Mouse (Mus musculus): ENCODE data around the gene Focad. TPM values are rescaled to one million over a fixed set of nuclear protein-coding genes. Genes with fewer than 3 reads are reported as not detected.
A peak's percentile ranks its signal among the peaks of the same experiment; 100 is the strongest.

Gene Focad
- polyA plus RNA-seq, 1 experiment from 2014 or later, result 8.6 TPM

DNA sequence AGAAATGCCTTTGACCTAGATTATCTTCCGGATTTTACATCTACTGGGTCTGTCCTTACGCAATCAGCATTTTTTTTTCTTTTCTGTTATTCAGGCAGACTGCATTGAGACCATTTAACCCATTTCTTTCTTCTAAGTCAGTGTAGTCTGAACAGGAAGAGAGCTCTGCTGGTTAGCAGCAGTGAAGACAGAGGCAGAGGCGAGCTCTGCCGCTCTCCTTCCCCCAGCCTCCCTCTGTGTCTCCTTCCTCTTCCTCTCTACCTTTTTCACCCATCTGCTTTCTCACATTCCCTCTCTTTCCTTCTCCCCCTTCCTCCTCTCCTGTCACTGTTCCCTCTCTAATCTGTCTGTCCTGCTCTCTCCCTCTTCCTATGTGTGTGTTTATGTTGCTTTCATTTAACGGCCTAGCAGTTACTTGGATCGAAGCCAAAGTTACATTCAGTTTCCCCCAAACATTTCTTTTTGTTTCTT lies 181.2 kb downstream of the Focad start:
- Histone ChIP-seq H3K4me1 (peaks cover 19% of the 10 kb centered on the region), H3K9me3 (no peaks in the 10 kb centered on the region), H3K4me2 (peak overlapping the region; percentile 38), H3K4me3 (no peak overlapping the region), H3K27ac (replicated peaks) (peak overlapping the region; percentile 42), H3K9ac (no peak overlapping the region), H3K36me3 (no peaks in the 10 kb centered on the region), H3K27me3 (replicated peaks) (no peaks in the 10 kb centered on the region)
- ATAC-seq (ENCODE audit: extremely low read depth, insufficient number of reproducible peaks, low FRiP score, low TSS enrichment), result no peak
- 47% methylated on average over 6 of the region's 6 CpGs for WGBS

GRCm38 (mm10) chr4:88276058-88276734 lies 181.8 kb downstream of the Focad start:
- H3K36me3 ChIP-seq, result no peaks in the 10 kb centered on the region
- H3K9me3 ChIP-seq, result no peaks in the 10 kb centered on the region
- no peak overlapping the region for H3K4me3 ChIP-seq
- H3K27me3 ChIP-seq (replicated peaks), result no peaks in the 10 kb centered on the region
- 78% methylated on average over 4 of the region's 4 CpGs for WGBS
- peak overlapping the region; percentile 42 for H3K27ac ChIP-seq (replicated peaks)
- no peak overlapping the region for H3K9ac ChIP-seq
- peaks cover 16% of the 10 kb centered on the region for H3K4me1 ChIP-seq
- ATAC-seq (ENCODE audit: extremely low read depth, insufficient number of reproducible peaks, low FRiP score, low TSS enrichment), result no peak
- no peak overlapping the region for H3K4me2 ChIP-seq

DNA sequence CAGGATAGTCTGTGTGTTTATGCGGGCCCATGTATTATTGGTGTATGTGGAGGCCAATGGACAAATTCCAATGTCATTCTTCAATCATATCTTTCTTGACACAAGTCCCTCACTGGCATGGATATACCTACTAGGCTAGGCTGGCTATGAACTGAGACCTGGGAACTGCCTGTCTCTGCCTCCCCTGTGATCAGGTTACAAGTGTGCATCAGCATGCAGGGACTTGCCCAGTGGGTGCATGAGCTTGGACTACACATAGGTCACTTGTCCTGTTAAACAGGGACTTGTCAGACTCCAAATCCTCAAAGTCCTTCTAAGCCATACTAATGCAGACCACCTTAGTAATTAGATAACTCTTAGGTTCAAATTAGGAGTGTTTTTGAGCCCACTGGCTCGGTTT lies 184.1 kb downstream of the Focad start:
- peaks cover 12% of the 10 kb centered on the region for H3K4me1 ChIP-seq
- H3K9me3 ChIP-seq, result no peaks in the 10 kb centered on the region
- no peak overlapping the region for H3K4me3 ChIP-seq
- 91% methylated on average over 2 of the region's 2 CpGs for WGBS
- no peak overlapping the region for H3K9ac ChIP-seq
- H3K27me3 ChIP-seq (replicated peaks), result no peaks in the 10 kb centered on the region
- H3K4me2 ChIP-seq, result no peak overlapping the region
- H3K36me3 ChIP-seq, result no peaks in the 10 kb centered on the region
- ATAC-seq (ENCODE audit: extremely low read depth, insufficient number of reproducible peaks, low FRiP score, low TSS enrichment), result no peak
- no peak overlapping the region for H3K27ac ChIP-seq (replicated peaks)

DNA sequence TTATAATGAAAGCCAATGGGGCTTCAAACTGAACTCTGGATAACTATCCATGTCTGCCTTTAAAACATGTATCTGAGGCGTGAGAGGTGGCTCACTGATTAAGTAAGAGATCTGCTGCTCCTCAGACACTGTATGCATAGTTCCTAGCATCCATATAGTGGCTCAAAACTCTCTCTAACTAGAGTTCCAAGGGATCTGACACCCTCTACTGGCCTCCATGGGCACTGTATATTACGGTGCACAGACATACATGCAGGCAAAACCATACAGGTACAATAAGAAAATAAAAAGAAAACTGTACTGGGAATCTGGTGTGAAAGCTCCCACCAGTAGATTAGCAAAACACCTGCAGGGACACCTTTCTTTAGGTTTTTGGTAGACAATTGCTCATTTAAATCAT lies 186.1 kb downstream of the Focad start:
- Histone ChIP-seq H3K4me2 (no peak overlapping the region), H3K9ac (no peak overlapping the region), H3K36me3 (no peaks in the 10 kb centered on the region), H3K27ac (replicated peaks) (no peak overlapping the region), H3K4me1 (peaks cover 8% of the 10 kb centered on the region), H3K27me3 (replicated peaks) (no peaks in the 10 kb centered on the region), H3K4me3 (no peak overlapping the region), H3K9me3 (no peaks in the 10 kb centered on the region)
- ATAC-seq (ENCODE audit: extremely low read depth, insufficient number of reproducible peaks, low FRiP score, low TSS enrichment), result no peak
- WGBS, result 93% methylated on average over 2 of the region's 2 CpGs

DNA sequence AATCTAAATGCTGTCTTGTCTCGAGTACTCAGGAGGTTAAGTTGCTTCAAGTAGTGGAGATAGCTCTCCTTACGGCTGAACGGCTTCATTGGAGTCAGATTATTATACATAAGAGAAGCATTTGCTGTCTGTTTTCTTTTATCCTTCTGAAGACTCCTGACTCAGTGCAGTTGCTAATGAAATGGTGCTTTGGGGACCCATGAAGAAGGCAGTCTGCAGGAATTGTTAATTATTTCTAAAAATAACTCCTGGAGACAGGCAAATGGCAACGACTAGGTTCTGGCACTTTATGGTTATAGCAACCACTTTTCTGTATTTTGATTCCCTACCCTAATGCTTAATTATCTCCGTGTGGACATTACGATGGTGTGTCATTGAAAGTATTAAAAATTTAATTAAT lies 201.1 kb downstream of the Focad start:
- Histone ChIP-seq H3K4me1 (peaks cover 5% of the 10 kb centered on the region; the same call in 1 of the 2 replicates), H3K9ac (no peak overlapping the region), H3K36me3 (no peaks in the 10 kb centered on the region), H3K4me2 (no peak overlapping the region), H3K27ac (replicated peaks) (no peak overlapping the region), H3K4me3 (no peak overlapping the region), H3K9me3 (no peaks in the 10 kb centered on the region), H3K27me3 (replicated peaks) (no peaks in the 10 kb centered on the region)
- no peak for ATAC-seq (ENCODE audit: extremely low read depth, insufficient number of reproducible peaks, low FRiP score, low TSS enrichment)
- 60% methylated on average over 6 of the region's 6 CpGs for WGBS

GRCm38 (mm10) chr4:88299551-88299950 lies 205.1 kb downstream of the Focad start:
- Histone ChIP-seq H3K27me3 (replicated peaks) (no peaks in the 10 kb centered on the region), H3K9ac (no peak overlapping the region), H3K4me1 (peaks cover 5% of the 10 kb centered on the region; the same call in 1 of the 2 replicates), H3K27ac (replicated peaks) (no peak overlapping the region), H3K4me3 (no peak overlapping the region), H3K4me2 (no peak overlapping the region), H3K9me3 (no peaks in the 10 kb centered on the region), H3K36me3 (no peaks in the 10 kb centered on the region)
- ATAC-seq (ENCODE audit: extremely low read depth, insufficient number of reproducible peaks, low FRiP score, low TSS enrichment), result no peak
- WGBS, result 83% methylated on average over 3 of the region's 3 CpGs

- ATAC-seq (ENCODE audit: extremely low read depth, insufficient number of reproducible peaks, low FRiP score, low TSS enrichment), result no peak
- Histone ChIP-seq H3K27me3 (replicated peaks) (no peaks in the 10 kb centered on the region), H3K9me3 (no peaks in the 10 kb centered on the region), H3K27ac (replicated peaks) (no peak overlapping the region), H3K4me2 (no peak overlapping the region), H3K9ac (no peak overlapping the region), H3K4me3 (no peak overlapping the region), H3K36me3 (no peaks in the 10 kb centered on the region), H3K4me1 (no peaks in the 10 kb centered on the region)
- WGBS, result 75% methylated on average over 6 of the region's 6 CpGs
Observed at GRCm38 (mm10) chr4:88300832-88301621, 206.6 kb downstream of the Focad start.

DNA sequence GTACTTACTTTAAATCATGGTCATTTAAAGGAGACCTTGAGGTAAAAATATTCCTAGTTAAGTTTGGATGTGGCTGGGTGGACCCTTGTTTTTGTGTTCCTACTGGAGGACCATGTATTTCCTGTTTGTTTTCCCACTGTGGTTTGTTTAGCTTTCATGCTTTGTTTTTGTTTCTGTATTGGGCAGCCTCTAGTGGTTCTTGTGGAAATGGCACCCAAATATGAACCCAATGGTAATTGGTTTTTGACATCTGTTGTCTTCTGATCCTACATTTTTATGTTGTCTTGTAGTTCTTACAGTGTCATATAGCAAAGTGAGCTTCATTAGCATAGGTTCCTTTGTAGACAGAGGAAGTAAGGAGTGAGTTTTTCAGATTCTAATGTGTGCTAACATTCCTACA lies 207.9 kb downstream of the Focad start:
- Histone ChIP-seq H3K4me1 (no peaks in the 10 kb centered on the region), H3K9ac (no peak overlapping the region), H3K4me2 (no peak overlapping the region), H3K27me3 (replicated peaks) (no peaks in the 10 kb centered on the region), H3K36me3 (no peaks in the 10 kb centered on the region), H3K4me3 (no peak overlapping the region), H3K9me3 (no peaks in the 10 kb centered on the region), H3K27ac (replicated peaks) (no peak overlapping the region)
- ATAC-seq (ENCODE audit: extremely low read depth, insufficient number of reproducible peaks, low FRiP score, low TSS enrichment), result no peak

- no peaks in the 10 kb centered on the region for H3K9me3 ChIP-seq
- no peaks in the 10 kb centered on the region for H3K36me3 ChIP-seq
- no peak overlapping the region for H3K27ac ChIP-seq (replicated peaks)
- H3K4me1 ChIP-seq, result peaks cover 6% of the 10 kb centered on the region; the same call in 1 of the 2 replicates
- 48% methylated on average over 3 of the region's 3 CpGs for WGBS
- H3K4me2 ChIP-seq, result no peak overlapping the region
- no peak overlapping the region for H3K9ac ChIP-seq
- H3K4me3 ChIP-seq, result no peak overlapping the region
- ATAC-seq (ENCODE audit: extremely low read depth, insufficient number of reproducible peaks, low FRiP score, low TSS enrichment), result no peak
- H3K27me3 ChIP-seq (replicated peaks), result no peaks in the 10 kb centered on the region
Observed at GRCm38 (mm10) chr4:88307691-88308090, 213.3 kb downstream of the Focad start.

DNA sequence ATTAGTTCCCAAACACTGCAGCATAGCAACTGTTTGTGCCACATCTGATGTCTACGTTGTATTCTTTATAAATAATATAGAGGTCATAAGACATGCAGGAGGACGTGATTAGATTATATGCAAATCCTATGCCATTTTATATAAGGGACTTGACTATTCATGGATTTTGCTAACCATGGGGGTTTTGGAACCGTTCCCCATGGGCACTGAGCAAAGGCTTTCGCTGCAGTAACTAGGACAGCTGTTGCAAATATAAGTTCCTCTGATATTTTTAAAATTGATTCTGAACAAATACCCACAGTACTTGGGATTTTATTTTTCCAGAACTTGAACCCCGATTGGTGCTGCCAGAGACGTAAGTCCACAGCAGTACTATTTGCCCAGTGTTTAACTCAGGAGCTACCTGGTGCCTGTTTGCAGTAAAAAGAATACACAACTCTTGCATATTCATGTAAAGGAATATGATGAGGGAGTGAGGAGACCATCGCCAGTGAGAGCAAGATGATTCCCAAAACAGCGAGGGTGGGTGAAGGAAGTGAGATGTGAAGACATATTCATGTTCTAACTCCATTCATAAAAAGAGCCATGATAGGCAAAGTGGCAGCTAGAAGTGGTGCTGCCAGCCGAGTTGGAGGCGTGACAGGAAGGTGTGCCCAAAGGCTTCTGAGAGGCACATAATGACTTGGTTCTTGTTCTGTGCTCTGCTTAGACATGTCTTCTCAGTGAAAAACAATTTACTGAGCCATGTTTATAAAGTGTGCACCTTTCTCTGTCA lies 214.1 kb downstream of the Focad start:
- Histone ChIP-seq H3K36me3 (no peaks in the 10 kb centered on the region), H3K9ac (no peak overlapping the region), H3K4me3 (no peak overlapping the region), H3K9me3 (no peaks in the 10 kb centered on the region), H3K4me2 (no peak overlapping the region), H3K4me1 (peaks cover 6% of the 10 kb centered on the region; the same call in 1 of the 2 replicates), H3K27me3 (replicated peaks) (no peaks in the 10 kb centered on the region), H3K27ac (replicated peaks) (no peak overlapping the region)
- 88% methylated on average over 10 of the region's 10 CpGs for WGBS
- ATAC-seq (ENCODE audit: extremely low read depth, insufficient number of reproducible peaks, low FRiP score, low TSS enrichment), result no peak

DNA sequence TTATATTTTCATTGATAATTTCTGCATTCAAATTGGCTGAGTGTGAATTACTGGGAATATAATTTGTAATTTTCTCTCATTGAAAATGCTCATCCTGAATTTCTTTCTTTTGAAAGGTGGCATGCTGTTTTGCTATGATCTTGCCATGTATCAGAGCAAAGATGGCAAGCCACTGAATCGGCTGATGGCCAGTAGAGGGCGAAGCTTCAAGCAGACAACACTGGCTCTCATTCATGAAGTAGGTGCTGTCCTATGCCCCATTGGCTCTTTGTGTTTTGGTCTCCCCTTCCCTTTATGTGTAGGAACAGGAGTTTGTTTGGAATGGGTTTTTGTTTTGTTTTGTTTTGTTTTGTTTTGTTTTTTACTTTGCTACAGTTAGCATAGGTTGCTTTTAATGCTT lies 215.2 kb downstream of the Focad start:
- Histone ChIP-seq H3K9me3 (no peaks in the 10 kb centered on the region), H3K4me3 (no peak overlapping the region), H3K27ac (replicated peaks) (no peak overlapping the region), H3K27me3 (replicated peaks) (no peaks in the 10 kb centered on the region), H3K9ac (no peak overlapping the region), H3K4me2 (no peak overlapping the region), H3K36me3 (no peaks in the 10 kb centered on the region), H3K4me1 (peaks cover 6% of the 10 kb centered on the region; the same call in 1 of the 2 replicates)
- WGBS, result 57% methylated on average over 2 of the region's 2 CpGs
- ATAC-seq (ENCODE audit: extremely low read depth, insufficient number of reproducible peaks, low FRiP score, low TSS enrichment), result no peak
